Mouse (Mus musculus) ES-Bruce4 (cell line): ENCODE data around the gene Strn4. TPM values are rescaled to one million over a fixed set of nuclear protein-coding genes. Genes with fewer than 3 reads are reported as not detected.

Source experiments
- H3K27ac ChIP-seq: 2 replicates; pipeline ENCODE4 v1.5.1; 2012; ENCODE audit warnings: low read length, inconsistent platforms; ENCODE audit not compliant: insufficient read depth
- H3K27me3 ChIP-seq: 2 replicates; pipeline ENCODE4 v1.6.1; 2012; ENCODE audit warnings: mild to moderate bottlenecking, low read length, inconsistent platforms; ENCODE audit not compliant: control insufficient read depth, poor library complexity, insufficient read depth, severe bottlenecking
- H3K36me3 ChIP-seq: 2 replicates; pipeline ENCODE4 v1.6.1; 2012; ENCODE audit warnings: inconsistent platforms, mild to moderate bottlenecking, low read length, moderate library complexity; ENCODE audit not compliant: control insufficient read depth, poor library complexity, insufficient read depth, severe bottlenecking
- H3K4me1 ChIP-seq: one replicate; pipeline ENCODE4 v1.8.1; 2011; ENCODE audit warnings: low read length; ENCODE audit not compliant: control insufficient read depth, insufficient read depth
- H3K4me3 ChIP-seq: 2 replicates; pipeline ENCODE4 v1.5.1; 2011; ENCODE audit warnings: low read depth, mild to moderate bottlenecking, low read length
- H3K9ac ChIP-seq: 2 replicates; pipeline ENCODE4 v1.6.1; 2012; ENCODE audit warnings: low read depth, mild to moderate bottlenecking, inconsistent platforms; ENCODE audit not compliant: poor library complexity, severe bottlenecking
- H3K9me3 ChIP-seq: replicated peaks from 2 replicates; pipeline ENCODE4 v1.6.1; 2012; ENCODE audit warnings: mild to moderate bottlenecking, low read length, inconsistent platforms; ENCODE audit not compliant: control insufficient read depth, poor library complexity, insufficient read depth, severe bottlenecking
- CTCF ChIP-seq: IDR thresholded peaks from one replicate; pipeline ENCODE4 v1.8.1; 2011; ENCODE audit warnings: low read depth, low read length
- EP300 ChIP-seq: IDR thresholded peaks from 2 replicates; pipeline ENCODE4 v1.6.1; 2011; ENCODE audit warnings: low read depth, low read length; ENCODE audit not compliant: insufficient read depth
- POLR2A ChIP-seq: IDR thresholded peaks from one replicate; pipeline ENCODE4 v1.8.1; 2011; ENCODE audit warnings: low read length; ENCODE audit not compliant: insufficient read depth
- polyA plus RNA-seq: library from polyadenylated mRNA; stranded (reverse); fragments of >200 nt; gene quantifications from 2 replicates; pipeline ENCODE4 v1.2.4, GENCODE M21; 2011; ENCODE audit warnings: low read depth; ENCODE audit not compliant: missing spikeins, insufficient read depth, insufficient read length

Gene Strn4
- polyA plus RNA-seq, 1 experiment = 53.5 TPM

DNA sequence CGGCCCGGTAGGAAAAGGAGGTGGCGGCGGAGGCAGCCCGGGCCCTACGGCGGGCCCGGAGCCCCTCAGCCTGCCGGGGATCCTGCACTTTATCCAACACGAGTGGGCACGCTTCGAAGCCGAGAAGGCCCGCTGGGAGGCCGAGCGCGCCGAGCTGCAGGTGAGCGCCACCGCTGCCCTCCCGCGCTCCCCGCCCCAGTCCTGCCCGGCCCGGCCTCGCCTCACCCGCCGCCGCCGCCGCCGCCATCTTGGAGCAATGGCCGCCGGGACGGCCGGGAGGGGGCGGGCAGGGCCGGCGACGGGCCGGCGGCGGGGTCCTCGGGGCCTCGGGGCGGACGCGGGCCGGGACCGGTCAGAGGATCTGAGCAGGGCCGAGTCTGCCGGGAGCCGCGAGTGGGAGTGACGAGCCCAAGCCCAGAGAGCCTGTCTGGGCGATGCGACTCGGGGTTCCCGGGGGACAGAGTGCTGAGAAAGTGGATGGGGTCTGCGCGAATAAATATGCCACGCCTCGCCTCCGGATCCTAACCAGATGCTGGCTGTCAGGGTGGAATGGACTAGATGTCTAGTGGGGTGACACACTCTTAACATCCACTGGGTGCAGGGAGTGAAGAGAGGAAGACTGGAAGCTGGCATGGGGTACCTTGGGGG, 910 bp downstream of the Strn4 start, which contains the start of gene Fkrp:
Gene Fkrp (minus strand): TSS at position 258 of the 648 bp plus-strand sequence.
- peak within 1 kb of the TSS; percentile 95 for H3K4me3 ChIP-seq
- no peaks in the 10 kb centered on the region for H3K36me3 ChIP-seq
- H3K9ac ChIP-seq = peak within 1 kb of the TSS; percentile 96
- no peak within 1 kb of the TSS for H3K27ac ChIP-seq
- no peaks in the 10 kb centered on the region for H3K9me3 ChIP-seq
- no peaks in the 10 kb centered on the region for H3K27me3 ChIP-seq
- no peak for TF ChIP-seq EP300
- TF ChIP-seq CTCF = no peak
- TF ChIP-seq POLR2A = no peak
- no peaks in the 10 kb centered on the region for H3K4me1 ChIP-seq

DNA sequence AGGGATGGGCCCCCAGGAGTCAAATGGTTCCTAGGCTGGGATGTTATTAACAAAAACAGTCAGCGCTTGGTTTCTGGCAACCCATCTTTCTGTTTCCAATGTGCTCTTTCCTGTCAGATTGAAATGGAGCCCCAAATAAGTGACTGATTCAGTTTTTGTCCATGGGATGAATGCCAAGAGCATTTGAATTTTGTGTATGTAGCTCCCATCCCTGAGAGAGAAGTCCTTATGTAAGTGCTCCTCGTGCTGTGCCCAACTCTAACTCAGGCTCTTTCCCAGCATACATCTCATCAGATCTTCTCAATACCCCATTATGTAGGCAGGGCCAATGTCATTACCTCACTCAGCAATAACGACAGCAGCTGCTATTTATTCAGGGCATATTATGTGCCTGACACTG, 2.0 kb downstream of the Strn4 start:
- Histone ChIP-seq H3K4me1 (no peaks in the 10 kb centered on the region), H3K4me3 (0 out of 2 replicates have a peak overlapping the region, but pooled peaks have one; percentile 95), H3K27me3 (no peaks in the 10 kb centered on the region), H3K36me3 (no peaks in the 10 kb centered on the region), H3K27ac (no peak overlapping the region), H3K9me3 (no peaks in the 10 kb centered on the region), H3K9ac (peak overlapping the region; percentile 96)
- TF ChIP-seq EP300 (no peak), CTCF (no peak), POLR2A (no peak)

DNA sequence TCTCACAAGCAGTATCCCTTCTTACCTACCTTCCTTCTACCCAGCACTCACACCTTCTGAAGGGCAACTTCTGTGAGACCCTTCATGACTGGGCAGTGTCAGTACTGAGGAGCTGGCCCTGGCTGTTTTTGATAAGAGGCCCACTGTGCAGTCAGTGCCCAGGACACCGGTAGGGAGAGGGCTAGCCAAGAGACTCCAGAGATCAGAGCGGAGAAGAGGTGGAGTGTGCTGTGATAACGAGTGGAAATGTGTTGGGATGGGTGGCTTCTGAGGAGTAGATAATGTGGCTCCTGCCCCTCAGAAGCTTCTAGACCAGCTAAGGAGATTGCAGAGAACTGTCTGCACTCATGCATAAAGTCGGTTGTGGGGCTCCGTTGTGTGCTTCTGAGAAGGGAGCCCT, 4.1 kb downstream of the Strn4 start:
- no peak overlapping the region for H3K4me3 ChIP-seq
- no peak overlapping the region for H3K27ac ChIP-seq
- no peaks in the 10 kb centered on the region for H3K4me1 ChIP-seq
- TF ChIP-seq CTCF = no peak
- no peak for TF ChIP-seq POLR2A
- TF ChIP-seq EP300 = no peak
- no peaks in the 10 kb centered on the region for H3K36me3 ChIP-seq
- H3K9me3 ChIP-seq = no peaks in the 10 kb centered on the region
- H3K27me3 ChIP-seq = no peaks in the 10 kb centered on the region
- no peak overlapping the region for H3K9ac ChIP-seq

DNA sequence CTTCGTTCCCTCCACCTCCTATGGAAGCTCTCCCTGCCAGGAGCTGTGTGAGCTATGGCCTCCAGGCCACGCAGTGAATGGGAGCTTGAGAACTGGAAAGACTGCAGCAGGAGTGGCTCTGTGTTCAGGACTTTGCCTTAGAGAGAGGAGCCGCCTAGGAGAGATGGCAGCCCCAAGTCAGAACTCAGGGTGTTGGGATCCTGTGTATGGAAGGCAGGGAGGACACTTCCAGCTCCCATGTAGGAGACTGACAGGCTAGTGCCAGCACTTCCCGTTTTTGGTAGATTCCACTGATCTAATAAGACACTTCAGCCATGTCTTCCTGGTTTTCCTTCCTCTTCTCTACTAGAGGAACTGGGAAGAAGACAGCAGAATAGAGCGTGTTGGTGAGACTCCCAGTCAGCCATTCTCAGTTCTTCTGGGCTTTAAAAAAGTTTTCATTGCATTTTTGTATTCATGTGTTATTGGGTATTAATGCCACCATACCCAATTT, 4.6 kb downstream of the Strn4 start:
- no peak overlapping the region for H3K9ac ChIP-seq
- H3K27me3 ChIP-seq = no peaks in the 10 kb centered on the region
- no peaks in the 10 kb centered on the region for H3K4me1 ChIP-seq
- no peak overlapping the region for H3K27ac ChIP-seq
- H3K4me3 ChIP-seq = no peak overlapping the region
- no peaks in the 10 kb centered on the region for H3K9me3 ChIP-seq
- H3K36me3 ChIP-seq = no peaks in the 10 kb centered on the region
- TF ChIP-seq CTCF (no peak), POLR2A (no peak), EP300 (no peak)

DNA sequence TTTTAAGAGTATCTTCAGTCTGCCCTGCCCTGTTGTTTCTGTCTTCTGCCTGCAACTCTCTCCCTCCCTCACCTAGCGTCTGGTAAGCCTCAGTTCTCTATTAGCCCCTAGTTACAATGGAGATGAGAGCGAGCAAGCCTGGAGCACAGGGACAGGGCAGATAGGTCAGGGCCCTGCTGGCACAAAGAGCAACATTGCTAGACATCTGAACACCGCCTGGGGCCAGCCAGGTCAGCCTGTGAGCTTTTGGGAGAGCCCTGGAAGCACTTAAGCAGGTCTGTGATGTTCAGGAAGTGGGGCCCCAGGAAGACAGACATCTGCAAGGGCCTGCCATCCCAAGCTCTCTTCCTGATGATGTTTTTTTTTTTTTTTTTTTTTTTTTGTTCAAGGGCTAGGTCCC, 5.4 kb downstream of the Strn4 start:
- Histone ChIP-seq H3K9ac (no peak overlapping the region), H3K27me3 (no peaks in the 10 kb centered on the region), H3K4me3 (no peak overlapping the region), H3K27ac (no peak overlapping the region), H3K36me3 (no peaks in the 10 kb centered on the region), H3K9me3 (no peaks in the 10 kb centered on the region), H3K4me1 (no peaks in the 10 kb centered on the region)
- TF ChIP-seq EP300 = no peak
- no peak for TF ChIP-seq CTCF
- TF ChIP-seq POLR2A = no peak

DNA sequence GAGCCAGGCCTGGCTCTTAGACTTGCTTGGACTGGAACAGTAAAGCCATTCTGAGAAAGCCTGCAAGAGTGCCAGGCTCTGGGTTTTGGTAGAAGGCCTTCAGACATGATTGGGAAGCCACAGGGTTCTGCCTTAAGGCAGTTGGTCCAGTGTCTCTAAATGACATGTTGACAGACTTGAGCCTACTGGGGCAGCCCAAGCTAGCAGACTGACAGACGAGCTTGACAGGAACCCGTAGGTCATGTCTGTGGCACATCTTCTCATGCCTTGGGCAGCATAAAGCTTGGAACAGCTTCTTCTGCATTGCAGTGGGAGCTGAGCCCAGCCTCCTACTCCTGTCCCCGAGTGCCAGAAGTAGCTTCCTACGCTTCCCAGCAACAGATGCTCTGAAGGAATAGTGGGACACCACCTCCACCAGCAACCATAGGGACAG, 6.0 kb downstream of the Strn4 start:
- no peaks in the 10 kb centered on the region for H3K36me3 ChIP-seq
- no peak overlapping the region for H3K9ac ChIP-seq
- no peaks in the 10 kb centered on the region for H3K9me3 ChIP-seq
- TF ChIP-seq POLR2A (no peak), EP300 (no peak), CTCF (no peak)
- no peak overlapping the region for H3K27ac ChIP-seq
- H3K4me1 ChIP-seq = no peaks in the 10 kb centered on the region
- no peak overlapping the region for H3K4me3 ChIP-seq
- no peaks in the 10 kb centered on the region for H3K27me3 ChIP-seq
